8 mouse cellular contexts compared by ENCODE assay signal in the genomic region with DNA sequence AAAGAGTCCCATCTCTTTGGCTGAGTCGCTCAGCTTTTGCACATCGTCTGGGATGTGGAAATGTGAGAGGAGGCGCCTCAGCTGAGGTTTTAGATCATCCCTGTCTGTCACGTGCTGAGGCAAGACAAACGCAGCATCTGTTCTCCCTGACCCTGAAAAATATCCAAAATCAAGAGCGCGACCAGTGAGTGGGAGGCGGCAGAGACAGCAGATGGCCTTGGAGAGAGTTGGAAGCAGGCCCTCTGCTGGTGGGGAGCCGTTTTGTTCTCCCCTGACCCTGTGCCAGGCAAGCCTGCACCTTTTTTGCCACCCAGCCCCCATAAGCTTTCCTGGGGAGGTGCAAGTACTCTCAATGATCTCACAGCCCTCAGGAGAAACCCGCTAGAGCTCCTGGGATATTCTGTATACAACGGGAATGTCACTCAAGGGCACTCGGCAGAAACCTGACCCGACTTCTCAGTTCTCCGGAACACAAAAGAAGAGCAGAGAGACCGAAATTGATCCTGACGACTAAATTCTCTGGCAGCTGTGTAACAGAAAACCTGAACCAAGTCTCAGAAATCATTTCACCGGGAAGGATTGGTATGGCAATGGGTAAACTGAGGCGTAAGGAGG. TPM values are rescaled to one million over a fixed set of nuclear protein-coding genes. Genes with fewer than 3 reads are reported as not detected.
A peak's percentile ranks its signal among the peaks of the same experiment; 100 is the strongest.
DNase-seq lines count a peak whose midpoint lies in the region; ATAC-seq and TF ChIP-seq lines count a peak whose summit lies in the region.

No protein-coding gene starts in this region.

- peak; percentile 46 for ATAC-seq in activated CD4-positive, CD25-positive, alpha-beta regulatory T cell, adult 4 months
- peak; percentile 62 for ATAC-seq in inflammation-experienced regulatory T-cells, adult 6 months
- peak; percentile 76 for ATAC-seq in megakaryocyte progenitor cell, adult 5-6 weeks (replicated peaks; ENCODE audit: poor library complexity)
- no peak for ATAC-seq in erythroblast, adult 5-6 weeks (replicated peaks; ENCODE audit: low FRiP score, poor library complexity, severe bottlenecking)

- H3K4me3 ChIP-seq in cortical plate, adult 2 months (ENCODE audit: insufficient read depth, low read length) = no peak overlapping the region

- DNase-seq in gastrocnemius, postnatal 14 days = peak; percentile 74
- DNase-seq in left cerebral cortex, adult 9 months (ENCODE audit: low spot score in 2 of 2) = peak; percentile 72 to 85
- DNase-seq in right cerebral cortex, postnatal 14 days = peak; percentile 63

- no peaks in the 10 kb centered on the region for H3K4me1 ChIP-seq in cortical plate, adult 2 months (ENCODE audit: control insufficient read depth, insufficient read depth, low read length)

- TF ChIP-seq POLR2A in cortical plate, adult 2 months (IDR thresholded peaks at IDR 0.05; ENCODE audit: extremely low read depth, insufficient read depth, low read length) = no peak

- peak; percentile 48; the same call in 1 of the 2 replicates for TF ChIP-seq CTCF in cortical plate, adult 2 months (IDR thresholded peaks at IDR 0.05; ENCODE audit: extremely low read depth, insufficient read depth, low read length)

- no peak overlapping the region for H3K27ac ChIP-seq in cortical plate, adult 2 months (ENCODE audit: insufficient read depth, low read length)

- intact Hi-C loops in gastrocnemius, postnatal 14 days (cut with DNase I; ENCODE audit: low total_unique reads) = no loop called here

RNA-seq across cellular contexts. Expression of a gene that starts 37.6 kb away (rescaled TPM):
- 1 to 10 TPM in 1 of 2 experiments, under 1 TPM in 1; 0.33 to 1.1 TPM for polyA plus RNA-seq in activated CD4-positive, CD25-positive, alpha-beta regulatory T cell, adult 4 months (2017; shearing (Covaris generic))
- polyA plus RNA-seq in cortical plate, adult 2 months (2012; rRNA removed) = 0.88 and 1.0 TPM in 2 replicates
- total RNA-seq in gastrocnemius, postnatal 14 days (2021) = under 1 TPM; 0.64 to 0.66 TPM
- polyA plus RNA-seq in inflammation-experienced regulatory T-cells, adult 6 months (2017; shearing (Covaris generic)) = 1 to 10 TPM in 2 of 3 experiments, under 1 TPM in 1; 0.19 to 1.6 (median 1.3) TPM
- total RNA-seq in megakaryocyte progenitor cell, adult 5-6 weeks (2015) = 0.47 and 0.56 TPM in 2 replicates
- 1.2 and 2.1 TPM in 2 replicates for total RNA-seq in megakaryocyte progenitor cell, adult 5-6 weeks (2017)
- total RNA-seq in erythroblast, adult 5-6 weeks (2015; ENCODE audit: low replicate concordance) = 0.42 TPM in 1 of 2 replicates, not detected in the other
- total RNA-seq in erythroblast, adult 5-6 weeks (2017; ENCODE audit: low replicate concordance) = 0.51 TPM in 1 of 2 replicates, not detected in the other
